In genomic region chr17:27790015-27790414, GRCm38 (mm10) we compare ENCODE assay signal across 19 mouse cellular contexts. TPM values are rescaled to one million over a fixed set of nuclear protein-coding genes. Genes with fewer than 3 reads are reported as not detected.
A peak's percentile ranks its signal among the peaks of the same experiment; 100 is the strongest.
DNase-seq lines count a peak whose midpoint lies in the region; ATAC-seq and TF ChIP-seq lines count a peak whose summit lies in the region.
"Had no signal": no experiment of that assay in that cellular context is flagged by ENCODE, and none has a peak within 500 bp of the region (broad histone marks: within the 10 kb centered on the region; RNA-seq: fewer than 3 reads in every experiment).

No protein-coding gene starts in this region.

- TF ChIP-seq POLR2A in heart, adult 2 months (IDR thresholded peaks at IDR 0.05; ENCODE audit: insufficient read depth, low read depth, low read length), result no peak

- no peaks in the 10 kb centered on the region for H3K9me3 ChIP-seq in liver, postnatal 0 days (ENCODE audit: low read length)
- H3K9me3 ChIP-seq in liver, embryonic 12.5 days (replicated peaks), result no peaks in the 10 kb centered on the region
- H3K9me3 ChIP-seq in forebrain, embryonic 13.5 days (replicated peaks), result no peaks in the 10 kb centered on the region
- H3K9me3 ChIP-seq: embryonic facial prominence, embryonic 15.5 days; hindbrain, embryonic 10.5 days; kidney, embryonic 15.5 days had no signal

- no peak for TF ChIP-seq CTCF in heart, adult 2 months (IDR thresholded peaks at IDR 0.05)
- no peak for TF ChIP-seq CTCF in liver, postnatal 0 days (IDR thresholded peaks at IDR 0.05; ENCODE audit: low read depth)

- TF ChIP-seq EP300 in heart, adult 2 months (IDR thresholded peaks at IDR 0.05; ENCODE audit: insufficient read depth, low read depth, low read length), result no peak
- no peak for TF ChIP-seq EP300 in liver, postnatal 0 days (IDR thresholded peaks at IDR 0.05; ENCODE audit: low read depth)

- no peak for ATAC-seq in liver, postnatal 0 days
- ATAC-seq in liver, embryonic 12.5 days, result no peak
- no peak for ATAC-seq in forebrain, embryonic 13.5 days
- ATAC-seq: forebrain, postnatal 0 days; inflammation-experienced regulatory T-cells, adult 6 months had no signal

- no peak overlapping the region for H3K9ac ChIP-seq in heart, adult 2 months (ENCODE audit: low read depth, low read length)
- H3K9ac ChIP-seq in liver, postnatal 0 days (replicated peaks), result no peak overlapping the region
- no peak overlapping the region for H3K9ac ChIP-seq in liver, embryonic 12.5 days
- H3K9ac ChIP-seq in forebrain, embryonic 13.5 days, result no peak overlapping the region
- H3K9ac ChIP-seq: embryonic facial prominence, embryonic 15.5 days; forebrain, postnatal 0 days; kidney, embryonic 15.5 days; lung, embryonic 14.5 days had no signal

- H3K79me2 ChIP-seq in heart, adult 2 months (replicated peaks; ENCODE audit: control insufficient read depth, insufficient read depth, low read length), result peaks cover 3% of the 10 kb centered on the region; the same call in 1 of the 2 replicates
- peaks cover 98% of the 10 kb centered on the region for H3K79me2 ChIP-seq in macrophage (ENCODE audit: inconsistent target)

- DNase-seq in heart, adult 2 months, result no peak
- DNase-seq in heart, postnatal 25 days (ENCODE audit: low spot score), result no peak
- DNase-seq in liver, postnatal 0 days, result no peak
- DNase-seq in gastrocnemius, adult 8-10 months (ENCODE audit: low spot score in 2 of 2), result no peak
- DNase-seq: cerebellum, adult 9-11 months; embryo, embryonic 11 days; forebrain, postnatal 0 days; gastrocnemius, postnatal 10 days; lung, embryonic 14.5 days; midbrain, embryonic 14.5 days; thymus, postnatal 36 days had no signal

- no peaks in the 10 kb centered on the region for H3K27me3 ChIP-seq in heart, adult 2 months (ENCODE audit: control insufficient read depth, insufficient read depth, low read length)
- H3K27me3 ChIP-seq in liver, postnatal 0 days (ENCODE audit: insufficient read depth, low read length), result no peaks in the 10 kb centered on the region
- H3K27me3 ChIP-seq in liver, embryonic 12.5 days (replicated peaks), result no peaks in the 10 kb centered on the region
- H3K27me3 ChIP-seq in forebrain, embryonic 13.5 days, result no peaks in the 10 kb centered on the region
- H3K27me3 ChIP-seq: embryonic facial prominence, embryonic 15.5 days; kidney, embryonic 15.5 days had no signal

- peak overlapping the region; percentile 26 for H3K27ac ChIP-seq in heart, adult 2 months
- 0 out of 2 replicates have a peak overlapping the region, but pooled peaks have one; percentile 5 for H3K27ac ChIP-seq in liver, postnatal 0 days (ENCODE audit: low read depth)
- no peak overlapping the region for H3K27ac ChIP-seq in liver, embryonic 12.5 days
- peak overlapping the region; percentile 60 for H3K27ac ChIP-seq in macrophage
- no peak overlapping the region for H3K27ac ChIP-seq in forebrain, embryonic 13.5 days
- H3K27ac ChIP-seq: embryonic facial prominence, embryonic 15.5 days; hindbrain, embryonic 10.5 days; kidney, embryonic 15.5 days had no signal

- no peak overlapping the region for H3K4me2 ChIP-seq in liver, postnatal 0 days (ENCODE audit: low read depth, low read length)
- no peak overlapping the region for H3K4me2 ChIP-seq in liver, embryonic 12.5 days
- H3K4me2 ChIP-seq in forebrain, embryonic 13.5 days, result no peak overlapping the region
- H3K4me2 ChIP-seq: embryonic facial prominence, embryonic 15.5 days; kidney, embryonic 15.5 days; lung, embryonic 14.5 days had no signal

- intact Hi-C loops in heart, adult 2 months (cut with DNase I), result no loop called here
- intact Hi-C loops in heart, postnatal 25 days (cut with DNase I), result no loop called here

- 61% methylated on average over 5 of the region's 5 CpGs for WGBS in heart, adult 2 months
- WGBS in liver, postnatal 0 days (ENCODE audit: insufficient replicate concordance), result 72% methylated on average over 5 of the region's 5 CpGs
- WGBS in liver, embryonic 12.5 days (ENCODE audit: insufficient replicate concordance), result 84% methylated on average over 5 of the region's 5 CpGs
- 27% methylated on average over 5 of the region's 5 CpGs for WGBS in macrophage (ENCODE audit: missing documents)
- WGBS in forebrain, embryonic 13.5 days, result 96% methylated on average over 5 of the region's 5 CpGs

- H3K4me1 ChIP-seq in heart, adult 2 months (ENCODE audit: control insufficient read depth, insufficient read depth, low read length), result peaks cover 15% of the 10 kb centered on the region
- peaks cover 29% of the 10 kb centered on the region for H3K4me1 ChIP-seq in liver, postnatal 0 days (ENCODE audit: insufficient read depth)
- peaks cover 26% of the 10 kb centered on the region for H3K4me1 ChIP-seq in liver, embryonic 12.5 days
- H3K4me1 ChIP-seq in forebrain, embryonic 13.5 days, result no peaks in the 10 kb centered on the region

- no peak overlapping the region for H3K4me3 ChIP-seq in heart, adult 2 months
- H3K4me3 ChIP-seq in liver, postnatal 0 days (ENCODE audit: low read depth, low read length), result no peak overlapping the region
- no peak overlapping the region for H3K4me3 ChIP-seq in liver, embryonic 12.5 days
- no peak overlapping the region for H3K4me3 ChIP-seq in macrophage (ENCODE audit: inconsistent target)
- no peak overlapping the region for H3K4me3 ChIP-seq in forebrain, embryonic 13.5 days
- H3K4me3 ChIP-seq: embryonic facial prominence, embryonic 15.5 days; hindbrain, embryonic 10.5 days; kidney, embryonic 15.5 days; myocyte had no signal

- H3K36me3 ChIP-seq in heart, adult 2 months (ENCODE audit: control insufficient read depth, insufficient read depth, low read length), result no peaks in the 10 kb centered on the region
- H3K36me3 ChIP-seq in liver, postnatal 0 days (replicated peaks; ENCODE audit: insufficient read depth, low read length), result peaks cover 24% of the 10 kb centered on the region
- H3K36me3 ChIP-seq in liver, embryonic 12.5 days, result peaks cover 64% of the 10 kb centered on the region
- peaks cover 14% of the 10 kb centered on the region for H3K36me3 ChIP-seq in macrophage (ENCODE audit: inconsistent target)
- peaks cover 22% of the 10 kb centered on the region for H3K36me3 ChIP-seq in forebrain, embryonic 13.5 days (ENCODE audit: poor library complexity, severe bottlenecking)

RNA-seq across cellular contexts. Expression of gene D17Wsu92e, which starts 30.4 kb away (rescaled TPM):
- 100 to 1,000 TPM; 136 to 151 TPM for total RNA-seq in heart, adult 2 months (2021)
- 112 and 163 TPM in 2 replicates for polyA plus RNA-seq in heart, adult 2 months (2012; rRNA removed)
- total RNA-seq in heart, postnatal 25 days (2021), result 100 to 1,000 TPM; 133 to 137 TPM
- polyA plus RNA-seq in liver, postnatal 0 days (2015; fragmentation: Nextera tagmentation; extraction: Ambion mirVana), result 23.8 and 24.7 TPM in 2 replicates
- polyA plus RNA-seq in liver, embryonic 12.5 days (2016; fragmentation: Nextera tagmentation; extraction: Ambion mirVana), result 17.1 and 19.5 TPM in 2 replicates
- total RNA-seq in macrophage (2018; cell fraction: chromatin; rRNA removed), result 100 to 1,000 TPM in 20 of 26 experiments, 10 to 100 TPM in 6; 40.2 to 258 (median 128) TPM
- 100 to 1,000 TPM in 25 of 26 experiments, 10 to 100 TPM in 1; 97.7 to 203 (median 138) TPM for total RNA-seq in macrophage (2018; cell fraction: cytosol; rRNA removed)
- 100 to 1,000 TPM in 21 of 26 experiments, 10 to 100 TPM in 5; 64.2 to 259 (median 158) TPM for total RNA-seq in macrophage (2018; cell fraction: nucleus; rRNA removed)
- polyA plus RNA-seq in macrophage (2018), result 79.5 to 101 TPM (median 86.2 TPM) in 3 replicates
- polyA plus RNA-seq in forebrain, embryonic 13.5 days (2015; fragmentation: Nextera tagmentation; extraction: Ambion mirVana), result 9.1 and 11.3 TPM in 2 replicates
- 100 to 1,000 TPM; 224 to 253 (median 227) TPM for total RNA-seq in gastrocnemius, adult 8-10 months (2022)

RNA-seq across cellular contexts. Expression of gene Snrpc, which starts 47.9 kb away (rescaled TPM):
- 10 to 100 TPM; 44.5 to 55.2 TPM for total RNA-seq in heart, adult 2 months (2021)
- 43.4 and 52.4 TPM in 2 replicates for polyA plus RNA-seq in heart, adult 2 months (2012; rRNA removed)
- total RNA-seq in heart, postnatal 25 days (2021), result 10 to 100 TPM; 59.9 to 60.7 TPM
- 96.2 and 99.0 TPM in 2 replicates for polyA plus RNA-seq in liver, postnatal 0 days (2015; fragmentation: Nextera tagmentation; extraction: Ambion mirVana)
- polyA plus RNA-seq in liver, embryonic 12.5 days (2016; fragmentation: Nextera tagmentation; extraction: Ambion mirVana), result 200 and 212 TPM in 2 replicates
- total RNA-seq in macrophage (2018; cell fraction: chromatin; rRNA removed), result 10 to 100 TPM in 23 of 26 experiments, 1 to 10 TPM in 3; 7.2 to 35.6 (median 18.9) TPM
- total RNA-seq in macrophage (2018; cell fraction: cytosol; rRNA removed), result 100 to 1,000 TPM in 4 of 26 experiments, 10 to 100 TPM in 22; 66.0 to 112 (median 87.7) TPM
- 10 to 100 TPM in 23 of 26 experiments, 1 to 10 TPM in 3; 7.8 to 37.8 (median 25.3) TPM for total RNA-seq in macrophage (2018; cell fraction: nucleus; rRNA removed)
- 84.2 to 113 TPM (median 89.9 TPM) in 3 replicates for polyA plus RNA-seq in macrophage (2018)
- 381 and 396 TPM in 2 replicates for polyA plus RNA-seq in forebrain, embryonic 13.5 days (2015; fragmentation: Nextera tagmentation; extraction: Ambion mirVana)
- total RNA-seq in gastrocnemius, adult 8-10 months (2022), result 10 to 100 TPM; 52.1 to 64.3 (median 59.5) TPM

Comparison
In these comparisons a context has a peak if more than half of its experiments do, and no peak if none do; other contexts are left out.
1. H3K27ac ChIP-seq: peak in heart, adult 2 months (single experiment), liver, postnatal 0 days (single experiment) and macrophage (single experiment); none in liver, embryonic 12.5 days (single experiment) and forebrain, embryonic 13.5 days (single experiment).